Mouse (Mus musculus): Measurements from ENCODE around the gene Anp32b. TPM values are rescaled to one million over a fixed set of nuclear protein-coding genes. Genes with fewer than 3 reads are reported as not detected.

The Anp32b gene
- 261 and 271 TPM in 2 replicates for polyA plus RNA-seq (2014; fragmentation: Nextera tagmentation; extraction: Ambion mirVana)

- Histone ChIP-seq H3K4me1 (ENCODE audit: control insufficient read depth, insufficient read depth, low read length) (peaks cover 18% of the 10 kb centered on the region), H3K27me3 (ENCODE audit: control insufficient read depth, insufficient read depth, low read length) (no peaks in the 10 kb centered on the region), H3K9me3 (ENCODE audit: control insufficient read depth, low read length) (no peaks in the 10 kb centered on the region), H3K27ac (ENCODE audit: low read depth, low read length) (peak within 1 kb of the TSS; percentile 98), H3K4me2 (ENCODE audit: low read depth) (peak within 1 kb of the TSS; percentile 80), H3K4me3 (ENCODE audit: low read depth, low read length) (peak within 1 kb of the TSS; percentile 92), H3K9ac (ENCODE audit: low read length) (peak within 1 kb of the TSS; percentile 99), H3K36me3 (ENCODE audit: control insufficient read depth, insufficient read depth, low read length) (no peaks in the 10 kb centered on the region)
- under 1% methylated on average over 31 of the region's 66 CpGs for WGBS
- DNase-seq (ENCODE audit: low spot score) (peak; percentile 97), ATAC-seq (ENCODE audit: insufficient read depth, low FRiP score, low TSS enrichment) (peak; percentile 91)
These were observed at the start of gene Anp32b for GRCm38 (mm10) chr4:46450519-46451131. Gene Anp32b, plus strand, starts transcription at chr4:46450902.

GRCm38 (mm10) chr4:46404042-46404795, 46.5 kb upstream of the Anp32b start:
- Histone ChIP-seq H3K36me3 (ENCODE audit: control insufficient read depth, insufficient read depth, low read length) (no peaks in the 10 kb centered on the region), H3K27me3 (ENCODE audit: control insufficient read depth, insufficient read depth, low read length) (no peaks in the 10 kb centered on the region), H3K9ac (ENCODE audit: low read length) (no peak overlapping the region), H3K9me3 (ENCODE audit: control insufficient read depth, low read length) (no peaks in the 10 kb centered on the region), H3K27ac (ENCODE audit: low read depth, low read length) (no peak overlapping the region), H3K4me1 (ENCODE audit: control insufficient read depth, insufficient read depth, low read length) (no peaks in the 10 kb centered on the region), H3K4me3 (ENCODE audit: low read depth, low read length) (no peak overlapping the region), H3K4me2 (ENCODE audit: low read depth) (no peak overlapping the region)
- WGBS = 89% methylated on average over 6 of the region's 6 CpGs
- ATAC-seq (ENCODE audit: insufficient read depth, low FRiP score, low TSS enrichment) = no peak
- no peak for DNase-seq (ENCODE audit: low spot score)

- no peaks in the 10 kb centered on the region for H3K9me3 ChIP-seq (ENCODE audit: control insufficient read depth, low read length)
- ATAC-seq (ENCODE audit: insufficient read depth, low FRiP score, low TSS enrichment) (no peak), DNase-seq (ENCODE audit: low spot score) (no peak)
- H3K4me3 ChIP-seq (ENCODE audit: low read depth, low read length) = no peak overlapping the region
- H3K9ac ChIP-seq (ENCODE audit: low read length) = no peak overlapping the region
- no peak overlapping the region for H3K27ac ChIP-seq (ENCODE audit: low read depth, low read length)
- no peaks in the 10 kb centered on the region for H3K4me1 ChIP-seq (ENCODE audit: control insufficient read depth, insufficient read depth, low read length)
- no peak overlapping the region for H3K4me2 ChIP-seq (ENCODE audit: low read depth)
- no peaks in the 10 kb centered on the region for H3K27me3 ChIP-seq (ENCODE audit: control insufficient read depth, insufficient read depth, low read length)
- no peaks in the 10 kb centered on the region for H3K36me3 ChIP-seq (ENCODE audit: control insufficient read depth, insufficient read depth, low read length)
- 89% methylated on average over 8 of the region's 8 CpGs for WGBS
These were observed 43.6 kb upstream of the Anp32b start for GRCm38 (mm10) chr4:46406966-46407703.

- DNase-seq (ENCODE audit: low spot score) (no peak), ATAC-seq (ENCODE audit: insufficient read depth, low FRiP score, low TSS enrichment) (no peak)
- 93% methylated on average over 5 of the region's 5 CpGs for WGBS
- no peak overlapping the region for H3K9ac ChIP-seq (ENCODE audit: low read length)
- no peaks in the 10 kb centered on the region for H3K4me1 ChIP-seq (ENCODE audit: control insufficient read depth, insufficient read depth, low read length)
- no peaks in the 10 kb centered on the region for H3K27me3 ChIP-seq (ENCODE audit: control insufficient read depth, insufficient read depth, low read length)
- H3K4me3 ChIP-seq (ENCODE audit: low read depth, low read length) = no peak overlapping the region
- H3K9me3 ChIP-seq (ENCODE audit: control insufficient read depth, low read length) = no peaks in the 10 kb centered on the region
- H3K36me3 ChIP-seq (ENCODE audit: control insufficient read depth, insufficient read depth, low read length) = no peaks in the 10 kb centered on the region
- H3K27ac ChIP-seq (ENCODE audit: low read depth, low read length) = no peak overlapping the region
- H3K4me2 ChIP-seq (ENCODE audit: low read depth) = no peak overlapping the region
These were observed 40.0 kb upstream of the Anp32b start for GRCm38 (mm10) chr4:46410677-46411076.

- Histone ChIP-seq H3K9ac (ENCODE audit: low read length) (no peak overlapping the region), H3K27me3 (ENCODE audit: control insufficient read depth, insufficient read depth, low read length) (no peaks in the 10 kb centered on the region), H3K4me3 (ENCODE audit: low read depth, low read length) (no peak overlapping the region), H3K4me1 (ENCODE audit: control insufficient read depth, insufficient read depth, low read length) (no peaks in the 10 kb centered on the region), H3K4me2 (ENCODE audit: low read depth) (no peak overlapping the region), H3K27ac (ENCODE audit: low read depth, low read length) (no peak overlapping the region), H3K9me3 (ENCODE audit: control insufficient read depth, low read length) (no peaks in the 10 kb centered on the region), H3K36me3 (ENCODE audit: control insufficient read depth, insufficient read depth, low read length) (no peaks in the 10 kb centered on the region)
- 84% methylated on average over 6 of the region's 6 CpGs for WGBS
- no peak for DNase-seq (ENCODE audit: low spot score)
- ATAC-seq (ENCODE audit: insufficient read depth, low FRiP score, low TSS enrichment) = no peak
These were observed 39.2 kb upstream of the Anp32b start for GRCm38 (mm10) chr4:46411489-46411888.

GRCm38 (mm10) chr4:46412113-46412512, 38.6 kb upstream of the Anp32b start:
- Histone ChIP-seq H3K27ac (ENCODE audit: low read depth, low read length) (no peak overlapping the region), H3K36me3 (ENCODE audit: control insufficient read depth, insufficient read depth, low read length) (no peaks in the 10 kb centered on the region), H3K4me1 (ENCODE audit: control insufficient read depth, insufficient read depth, low read length) (no peaks in the 10 kb centered on the region), H3K4me3 (ENCODE audit: low read depth, low read length) (no peak overlapping the region), H3K9ac (ENCODE audit: low read length) (no peak overlapping the region), H3K9me3 (ENCODE audit: control insufficient read depth, low read length) (no peaks in the 10 kb centered on the region), H3K4me2 (ENCODE audit: low read depth) (no peak overlapping the region), H3K27me3 (ENCODE audit: control insufficient read depth, insufficient read depth, low read length) (no peaks in the 10 kb centered on the region)
- WGBS = 67% methylated on average over 1 of the region's 1 CpGs
- DNase-seq (ENCODE audit: low spot score) (no peak), ATAC-seq (ENCODE audit: insufficient read depth, low FRiP score, low TSS enrichment) (no peak)

- Histone ChIP-seq H3K4me3 (ENCODE audit: low read depth, low read length) (no peak within 1 kb of the TSS), H3K9me3 (ENCODE audit: control insufficient read depth, low read length) (no peaks in the 10 kb centered on the region), H3K4me2 (ENCODE audit: low read depth) (no peak within 1 kb of the TSS), H3K27ac (ENCODE audit: low read depth, low read length) (no peak within 1 kb of the TSS), H3K27me3 (ENCODE audit: control insufficient read depth, insufficient read depth, low read length) (no peaks in the 10 kb centered on the region), H3K9ac (ENCODE audit: low read length) (no peak within 1 kb of the TSS), H3K36me3 (ENCODE audit: control insufficient read depth, insufficient read depth, low read length) (no peaks in the 10 kb centered on the region), H3K4me1 (ENCODE audit: control insufficient read depth, insufficient read depth, low read length) (no peaks in the 10 kb centered on the region)
- 78% methylated on average over 7 of the region's 7 CpGs for WGBS
- ATAC-seq (ENCODE audit: insufficient read depth, low FRiP score, low TSS enrichment) = no peak
- no peak for DNase-seq (ENCODE audit: low spot score)
These were observed 37.3 kb upstream of the Anp32b start, which contains the start of gene Hemgn for GRCm38 (mm10) chr4:46413406-46413805. Gene Hemgn, minus strand, starts transcription at chr4:46413506.

- H3K4me2 ChIP-seq (ENCODE audit: low read depth) = no peak overlapping the region
- H3K4me3 ChIP-seq (ENCODE audit: low read depth, low read length) = no peak overlapping the region
- no peaks in the 10 kb centered on the region for H3K27me3 ChIP-seq (ENCODE audit: control insufficient read depth, insufficient read depth, low read length)
- ATAC-seq (ENCODE audit: insufficient read depth, low FRiP score, low TSS enrichment) (no peak), DNase-seq (ENCODE audit: low spot score) (no peak)
- no peak overlapping the region for H3K27ac ChIP-seq (ENCODE audit: low read depth, low read length)
- 68% methylated on average over 3 of the region's 3 CpGs for WGBS
- no peaks in the 10 kb centered on the region for H3K36me3 ChIP-seq (ENCODE audit: control insufficient read depth, insufficient read depth, low read length)
- no peaks in the 10 kb centered on the region for H3K9me3 ChIP-seq (ENCODE audit: control insufficient read depth, low read length)
- no peak overlapping the region for H3K9ac ChIP-seq (ENCODE audit: low read length)
- H3K4me1 ChIP-seq (ENCODE audit: control insufficient read depth, insufficient read depth, low read length) = no peaks in the 10 kb centered on the region
These were observed 33.2 kb upstream of the Anp32b start for GRCm38 (mm10) chr4:46417491-46417890.

All from neural tube, embryonic 11.5 days (tissue).